Mouse (Mus musculus) stomach, embryonic 14.5 days (tissue): ENCODE measurements around the gene Ankrd13b. TPM values are rescaled to one million over a fixed set of nuclear protein-coding genes. Genes with fewer than 3 reads are reported as not detected.

Experiments used
- ATAC-seq: fragments of 200-750 bp; cut with Nextera tagmentation; 2 replicates; pipeline ENCODE4 v1.8.0; 2017; ENCODE audit warnings: low read depth, moderate TSS enrichment; ENCODE audit not compliant: insufficient number of reproducible peaks, insufficient read depth, low FRiP score
- H3K27ac ChIP-seq: fragments of 300-500 bp; sonication (generic); 2 replicates; pipeline ENCODE4 v1.5.1; 2014; ENCODE audit warnings: mild to moderate bottlenecking, low read length, moderate library complexity, mixed read lengths
- H3K27me3 ChIP-seq: fragments of 300-500 bp; sonication (generic); 2 replicates; pipeline ENCODE4 v1.6.1; 2014; ENCODE audit warnings: low read length, control low read depth, mixed read lengths; ENCODE audit not compliant: control insufficient read depth, insufficient read depth
- H3K36me3 ChIP-seq: fragments of 300-500 bp; sonication (generic); 2 replicates; pipeline ENCODE4 v1.6.1; 2014; ENCODE audit warnings: mild to moderate bottlenecking, control low read depth, low read length, moderate library complexity, mixed read lengths; ENCODE audit not compliant: control insufficient read depth, insufficient read depth
- H3K4me1 ChIP-seq: fragments of 300-500 bp; sonication (generic); 2 replicates; pipeline ENCODE4 v1.6.1; 2014; ENCODE audit warnings: low read length, control low read depth, mixed read lengths; ENCODE audit not compliant: control insufficient read depth, insufficient read depth
- H3K4me2 ChIP-seq: fragments of 300-500 bp; sonication (generic); replicated peaks from 2 replicates; pipeline ENCODE4 v1.6.1; 2014; ENCODE audit warnings: low read depth, low read length, control low read depth
- H3K4me3 ChIP-seq: fragments of 300-500 bp; sonication (generic); 2 replicates; pipeline ENCODE4 v1.5.1; 2014; ENCODE audit warnings: low read depth, low read length, control low read depth
- H3K9ac ChIP-seq: fragments of 300-500 bp; sonication (generic); replicated peaks from 2 replicates; pipeline ENCODE4 v1.6.1; 2014; ENCODE audit warnings: low read depth, mild to moderate bottlenecking, control low read depth, low read length, moderate library complexity, mixed read lengths
- H3K9me3 ChIP-seq: fragments of 300-500 bp; sonication (generic); 2 replicates; pipeline ENCODE4 v1.6.1; 2016; ENCODE audit warnings: low read depth, low read length, control low read depth; ENCODE audit not compliant: control insufficient read depth
- WGBS: fragments of 180-500 bp; shearing (Covaris S2); extraction: QIAGEN DNeasy Blood & Tissue Kit; methylation state at CpG from one replicate; pipeline ENCODE4 v1.1.7; 2014; 5-methylcytosine and 5-hydroxymethylcytosine counted together
- polyA plus RNA-seq: library from polyadenylated mRNA; unstranded; fragments of >200 nt; fragmentation: Nextera tagmentation; extraction: Ambion mirVana; gene quantifications from 2 replicates; pipeline ENCODE4 v1.2.1, GENCODE M21; 2014

The Ankrd13b gene
- polyA plus RNA-seq, 1 experiment from 2014 or later = 7.1 TPM

DNA sequence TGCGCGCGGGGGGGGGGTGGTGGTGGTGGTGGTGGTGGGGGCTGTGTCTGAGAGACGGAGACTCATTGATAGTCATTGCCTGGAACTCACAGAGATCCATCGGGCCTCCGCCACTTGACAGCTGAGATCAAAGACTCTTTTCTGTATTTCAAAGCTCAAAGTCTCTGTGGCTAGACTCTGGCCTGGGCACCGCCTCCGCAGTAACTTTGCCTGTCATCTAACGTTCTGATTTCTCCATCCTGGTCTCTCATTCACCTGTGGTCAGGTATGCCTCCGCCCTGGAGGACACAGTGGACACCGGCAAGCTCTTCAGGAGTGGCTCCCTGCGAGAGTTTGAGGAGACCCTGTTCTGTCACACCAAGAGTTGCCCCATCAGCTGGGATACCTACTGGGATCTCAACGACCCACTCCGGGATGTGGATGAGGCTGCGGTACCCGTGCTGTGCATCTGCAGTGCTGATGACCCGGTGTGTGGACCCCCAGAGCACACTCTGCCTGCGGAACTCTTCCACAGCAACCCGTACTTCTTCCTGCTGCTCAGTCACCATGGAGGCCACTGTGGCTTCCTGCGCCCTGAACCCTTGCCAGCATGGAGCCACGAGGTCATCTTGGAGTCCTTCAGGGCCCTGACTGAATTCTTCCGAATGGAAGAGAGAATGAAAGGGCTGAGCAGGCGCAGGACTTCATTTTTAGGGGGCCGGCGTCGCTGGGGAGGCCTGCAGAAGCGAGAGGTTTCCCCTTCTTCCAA is 28.7 kb upstream of the Ankrd13b start:
- no peak for ATAC-seq
- no peak overlapping the region for H3K27ac ChIP-seq
- no peaks in the 10 kb centered on the region for H3K9me3 ChIP-seq
- H3K4me1 ChIP-seq = peaks cover 20% of the 10 kb centered on the region
- no peak overlapping the region for H3K4me3 ChIP-seq
- H3K36me3 ChIP-seq = no peaks in the 10 kb centered on the region
- H3K9ac ChIP-seq = no peak overlapping the region
- H3K27me3 ChIP-seq = peaks cover 5% of the 10 kb centered on the region; the same call in 1 of the 2 replicates
- WGBS = 83% methylated on average over 27 of the region's 27 CpGs
- H3K4me2 ChIP-seq = no peak overlapping the region

DNA sequence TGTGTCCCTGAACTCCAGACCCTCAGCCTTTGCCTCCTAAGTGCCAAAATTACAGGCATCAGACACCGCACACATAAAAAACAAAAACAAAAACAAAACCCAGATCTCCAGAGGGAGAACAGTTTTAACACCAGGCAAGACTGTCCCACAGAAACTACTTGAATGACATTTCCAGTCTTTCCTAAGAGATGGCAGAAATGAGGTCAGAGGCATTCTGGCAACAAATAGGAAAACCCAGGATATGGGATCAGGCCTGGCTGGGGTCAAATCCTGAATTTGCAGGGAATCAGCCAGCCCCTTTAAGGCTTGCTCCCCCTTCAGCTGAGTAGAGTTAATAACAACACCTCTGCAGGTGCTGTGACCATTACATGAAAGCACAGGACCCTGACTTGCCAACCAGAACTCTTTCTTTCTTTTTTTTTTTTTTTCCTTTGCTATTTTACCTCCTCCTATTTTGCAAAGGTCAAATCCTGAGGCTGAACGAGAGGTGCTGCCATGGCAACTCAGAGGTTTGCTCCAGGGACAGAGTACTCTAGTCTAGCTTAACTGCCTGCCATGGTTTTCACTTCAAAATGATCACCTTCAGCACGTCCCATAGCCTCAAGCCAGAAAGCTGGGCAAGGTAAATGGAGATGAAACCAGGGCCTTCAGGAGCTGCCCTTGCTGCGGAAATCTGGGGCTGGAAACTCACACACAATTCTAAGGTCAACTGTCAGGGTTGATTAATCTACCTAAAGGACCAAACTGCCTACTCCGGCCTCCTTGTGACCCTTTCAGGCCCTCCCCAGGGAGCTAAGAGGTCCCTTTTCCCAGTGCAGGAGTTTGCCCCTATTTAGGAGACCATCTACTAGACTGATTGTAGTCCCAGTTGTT is 27.3 kb upstream of the Ankrd13b start:
- Histone ChIP-seq H3K27ac (no peak overlapping the region), H3K4me1 (peaks cover 21% of the 10 kb centered on the region), H3K4me3 (no peak overlapping the region), H3K4me2 (no peak overlapping the region), H3K36me3 (no peaks in the 10 kb centered on the region), H3K9ac (no peak overlapping the region), H3K9me3 (no peaks in the 10 kb centered on the region), H3K27me3 (peaks cover 5% of the 10 kb centered on the region; the same call in 1 of the 2 replicates)
- 53% methylated on average over 5 of the region's 5 CpGs for WGBS
- ATAC-seq = no peak

GRCm38 (mm10) chr11:77515637-77516552 is 26.4 kb upstream of the Ankrd13b start, which contains the start of gene Trp53i13:
Gene Trp53i13, minus strand, starts transcription at chr11:77515980.
- no peak for ATAC-seq
- peak within 1 kb of the TSS; percentile 47 for H3K4me3 ChIP-seq
- H3K4me2 ChIP-seq = peak within 1 kb of the TSS; percentile 98
- WGBS = 6% methylated on average over 39 of the region's 39 CpGs
- H3K27ac ChIP-seq = no peak within 1 kb of the TSS
- H3K36me3 ChIP-seq = no peaks in the 10 kb centered on the region
- H3K9me3 ChIP-seq = no peaks in the 10 kb centered on the region
- peaks cover 5% of the 10 kb centered on the region; the same call in 1 of the 2 replicates for H3K27me3 ChIP-seq
- peaks cover 23% of the 10 kb centered on the region for H3K4me1 ChIP-seq
- no peak within 1 kb of the TSS; the same call in 1 of the 2 replicates for H3K9ac ChIP-seq

DNA sequence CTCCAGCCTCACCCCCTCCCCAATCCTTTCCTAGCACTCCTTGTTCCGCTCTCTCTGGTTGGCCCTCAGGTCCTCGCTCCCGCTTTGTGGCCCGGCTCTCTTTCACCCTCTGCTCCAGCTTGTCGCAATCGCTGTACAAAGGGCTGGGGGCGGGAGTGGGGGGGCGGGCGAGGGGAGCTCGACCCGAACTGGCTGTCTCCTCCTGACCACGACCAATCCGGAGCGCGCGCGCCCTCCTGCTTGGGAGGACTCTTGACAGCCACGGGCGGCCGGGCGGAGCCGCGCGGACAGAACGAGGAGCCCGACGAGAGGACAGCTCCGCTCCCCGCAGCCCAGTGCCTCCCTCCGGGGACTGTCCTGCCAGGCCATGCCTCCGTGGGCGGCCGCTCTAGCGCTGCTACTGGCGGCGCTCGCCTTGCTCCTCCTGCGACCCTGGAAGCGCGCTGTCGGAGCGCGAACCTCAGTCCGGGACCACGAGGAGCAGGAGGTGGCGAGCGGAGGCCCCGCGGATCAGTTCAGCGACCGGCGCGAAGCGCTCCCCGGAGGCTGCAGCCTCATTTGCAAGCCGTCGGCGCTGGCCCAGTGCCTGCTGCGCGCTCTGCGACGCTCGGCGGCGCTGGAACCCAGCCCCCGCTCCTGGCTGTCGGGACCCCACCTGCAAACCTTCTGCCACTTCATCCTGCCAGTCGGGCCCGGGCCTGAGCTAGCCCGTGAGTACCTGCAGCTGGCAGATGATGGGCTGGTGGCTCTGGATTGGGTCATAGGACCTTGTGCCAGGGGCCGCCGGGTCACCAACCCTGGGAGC is 25.6 kb upstream of the Ankrd13b start, which contains the start of gene Abhd15:
Gene Abhd15 (plus strand): TSS at position 290 of the 805 bp plus-strand sequence.
- Histone ChIP-seq H3K9ac (no peak within 1 kb of the TSS; the same call in 1 of the 2 replicates), H3K27me3 (peaks cover 5% of the 10 kb centered on the region; the same call in 1 of the 2 replicates), H3K27ac (peak within 1 kb of the TSS; percentile 10; the same call in 1 of the 2 replicates), H3K4me3 (peak within 1 kb of the TSS; percentile 65), H3K9me3 (no peaks in the 10 kb centered on the region), H3K4me2 (peak within 1 kb of the TSS; percentile 98), H3K36me3 (no peaks in the 10 kb centered on the region), H3K4me1 (peaks cover 23% of the 10 kb centered on the region)
- peak; percentile 31 for ATAC-seq
- under 1% methylated on average over 70 of the region's 72 CpGs for WGBS

- H3K4me1 ChIP-seq = peaks cover 23% of the 10 kb centered on the region
- peak overlapping the region; percentile 10; the same call in 1 of the 2 replicates for H3K27ac ChIP-seq
- 14% methylated on average over 19 of the region's 19 CpGs for WGBS
- H3K4me2 ChIP-seq = peak overlapping the region; percentile 98
- H3K9ac ChIP-seq = no peak overlapping the region; the same call in 1 of the 2 replicates
- no peaks in the 10 kb centered on the region for H3K36me3 ChIP-seq
- peaks cover 5% of the 10 kb centered on the region; the same call in 1 of the 2 replicates for H3K27me3 ChIP-seq
- no peak for ATAC-seq
- peak overlapping the region; percentile 47 for H3K4me3 ChIP-seq
- H3K9me3 ChIP-seq = no peaks in the 10 kb centered on the region
These were observed 24.9 kb upstream of the Ankrd13b start for GRCm38 (mm10) chr11:77514281-77514831.

- Histone ChIP-seq H3K36me3 (no peaks in the 10 kb centered on the region), H3K9ac (peak overlapping the region; percentile 30; the same call in 1 of the 2 replicates), H3K4me2 (peak overlapping the region; percentile 98), H3K27ac (peak overlapping the region; percentile 10; the same call in 1 of the 2 replicates), H3K4me1 (peaks cover 23% of the 10 kb centered on the region), H3K9me3 (no peaks in the 10 kb centered on the region), H3K27me3 (peaks cover 5% of the 10 kb centered on the region; the same call in 1 of the 2 replicates), H3K4me3 (peak overlapping the region; percentile 65)
- WGBS = 13% methylated on average over 10 of the region's 10 CpGs
- no peak for ATAC-seq
These were observed 24.3 kb upstream of the Ankrd13b start for GRCm38 (mm10) chr11:77513811-77514170.
